Mouse (Mus musculus): Measurements from ENCODE around the gene Dnttip1. TPM values are rescaled to one million over a fixed set of nuclear protein-coding genes. Genes with fewer than 3 reads are reported as not detected.

Gene Dnttip1
- polyA plus RNA-seq, 1 experiment from 2014 or later: 55.1 TPM

DNA sequence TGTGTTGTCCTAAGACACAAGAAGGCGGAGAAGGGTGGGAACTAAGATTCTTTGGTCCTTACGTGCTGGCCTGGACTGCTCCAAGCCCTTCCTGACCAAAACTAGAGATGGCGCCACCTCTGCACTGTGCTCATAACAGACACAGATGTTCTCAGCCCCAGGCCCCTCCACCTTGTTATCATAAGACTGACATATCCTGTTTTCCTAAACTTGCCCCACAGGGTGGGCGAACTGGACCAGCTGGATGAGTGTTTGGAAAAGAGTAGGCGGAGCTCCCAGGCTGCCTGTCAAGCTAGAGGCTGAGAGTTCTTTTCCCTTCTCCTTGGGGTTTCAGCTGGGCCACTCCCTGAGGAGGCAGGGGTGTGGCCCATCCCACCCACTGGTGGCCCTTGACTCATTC lies 71.9 kb downstream of the Dnttip1 start:
- ATAC-seq: no peak
- no peak overlapping the region for H3K27ac ChIP-seq (ENCODE audit: low read length)
- no peak overlapping the region for H3K9ac ChIP-seq (ENCODE audit: low read depth, low read length)
- H3K4me1 ChIP-seq (ENCODE audit: control insufficient read depth, insufficient read depth, low read length): peaks cover 6% of the 10 kb centered on the region
- no peaks in the 10 kb centered on the region for H3K27me3 ChIP-seq (ENCODE audit: control insufficient read depth, insufficient read depth, low read depth, low read length)
- H3K4me2 ChIP-seq (ENCODE audit: low read length): no peak overlapping the region
- H3K4me3 ChIP-seq (ENCODE audit: low read depth, low read length): no peak overlapping the region
- H3K9me3 ChIP-seq (replicated peaks; ENCODE audit: control insufficient read depth, low read length, poor library complexity, severe bottlenecking): no peaks in the 10 kb centered on the region
- 91% methylated on average over 5 of the region's 5 CpGs for WGBS
- peaks cover 10% of the 10 kb centered on the region for H3K36me3 ChIP-seq (ENCODE audit: control insufficient read depth, insufficient read depth, low read length)

Other genes with a start within 250 kb of the Dnttip1 start
- 87.7 and 97.0 TPM in 2 replicates for gene Pigt, start 248.5 kb upstream of the Dnttip1 start, polyA plus RNA-seq (2015; fragmentation: Nextera tagmentation; extraction: Ambion mirVana)
- gene Wfdc2, start 183.6 kb upstream of the Dnttip1 start, polyA plus RNA-seq (2015; fragmentation: Nextera tagmentation; extraction: Ambion mirVana): 2.3 and 2.5 TPM in 2 replicates
- gene Spint3, start 172.5 kb upstream of the Dnttip1 start, polyA plus RNA-seq (2015; fragmentation: Nextera tagmentation; extraction: Ambion mirVana): not detected in 2 replicates
- not detected in 2 replicates for gene Wfdc6a, start 160.5 kb upstream of the Dnttip1 start, polyA plus RNA-seq (2015; fragmentation: Nextera tagmentation; extraction: Ambion mirVana)
- gene Eppin, start 152.4 kb upstream of the Dnttip1 start, polyA plus RNA-seq (2015; fragmentation: Nextera tagmentation; extraction: Ambion mirVana): not detected in 2 replicates
- gene Wfdc6b, start 132.5 kb upstream of the Dnttip1 start, polyA plus RNA-seq (2015; fragmentation: Nextera tagmentation; extraction: Ambion mirVana): not detected in 2 replicates
- not detected in 2 replicates for gene Wfdc8, start 132.4 kb upstream of the Dnttip1 start, polyA plus RNA-seq (2015; fragmentation: Nextera tagmentation; extraction: Ambion mirVana)
- not detected in 2 replicates for gene Wfdc16, start 107.2 kb upstream of the Dnttip1 start, polyA plus RNA-seq (2015; fragmentation: Nextera tagmentation; extraction: Ambion mirVana)
- gene Wfdc10, start 89.9 kb upstream of the Dnttip1 start, polyA plus RNA-seq (2015; fragmentation: Nextera tagmentation; extraction: Ambion mirVana): not detected in 2 replicates
- not detected in 2 replicates for gene Wfdc9, start 89.4 kb upstream of the Dnttip1 start, polyA plus RNA-seq (2015; fragmentation: Nextera tagmentation; extraction: Ambion mirVana)
- gene Wfdc11, start 71.9 kb upstream of the Dnttip1 start, polyA plus RNA-seq (2015; fragmentation: Nextera tagmentation; extraction: Ambion mirVana): not detected in 2 replicates
- gene Wfdc13, start 60.9 kb upstream of the Dnttip1 start, polyA plus RNA-seq (2015; fragmentation: Nextera tagmentation; extraction: Ambion mirVana): not detected in 2 replicates
- not detected in 2 replicates for gene Spint4, start 47.5 kb upstream of the Dnttip1 start, polyA plus RNA-seq (2015; fragmentation: Nextera tagmentation; extraction: Ambion mirVana)
- gene Spint5, start 30.7 kb upstream of the Dnttip1 start, polyA plus RNA-seq (2015; fragmentation: Nextera tagmentation; extraction: Ambion mirVana): not detected in 2 replicates
- 1.5 and 1.7 TPM in 2 replicates for gene Wfdc3, start 52 bp upstream of the Dnttip1 start, polyA plus RNA-seq (2015; fragmentation: Nextera tagmentation; extraction: Ambion mirVana)
- gene Ube2c, start 23.9 kb downstream of the Dnttip1 start, polyA plus RNA-seq (2015; fragmentation: Nextera tagmentation; extraction: Ambion mirVana): 35.4 and 45.7 TPM in 2 replicates
- 0.43 TPM in 1 of 2 replicates, not detected in the other for gene Tnnc2, start 34.0 kb downstream of the Dnttip1 start, polyA plus RNA-seq (2015; fragmentation: Nextera tagmentation; extraction: Ambion mirVana)
- 35.3 and 41.4 TPM in 2 replicates for gene Snx21, start 39.8 kb downstream of the Dnttip1 start, polyA plus RNA-seq (2015; fragmentation: Nextera tagmentation; extraction: Ambion mirVana)
- gene Acot8, start 58.9 kb downstream of the Dnttip1 start, polyA plus RNA-seq (2015; fragmentation: Nextera tagmentation; extraction: Ambion mirVana): 17.8 and 19.6 TPM in 2 replicates
- 17.0 and 17.4 TPM in 2 replicates for gene Zswim3, start 59.1 kb downstream of the Dnttip1 start, polyA plus RNA-seq (2015; fragmentation: Nextera tagmentation; extraction: Ambion mirVana)
- 29.5 and 29.9 TPM in 2 replicates for gene Zswim1, start 76.7 kb downstream of the Dnttip1 start, polyA plus RNA-seq (2015; fragmentation: Nextera tagmentation; extraction: Ambion mirVana)
- not detected in 2 replicates for gene Spata25, start 82.6 kb downstream of the Dnttip1 start, polyA plus RNA-seq (2015; fragmentation: Nextera tagmentation; extraction: Ambion mirVana)
- 95.4 and 95.6 TPM in 2 replicates for gene Ctsa, start 86.9 kb downstream of the Dnttip1 start, polyA plus RNA-seq (2015; fragmentation: Nextera tagmentation; extraction: Ambion mirVana)
- gene Neurl2, start 87.5 kb downstream of the Dnttip1 start, polyA plus RNA-seq (2015; fragmentation: Nextera tagmentation; extraction: Ambion mirVana): 5.4 and 7.0 TPM in 2 replicates
- 83.9 and 84.4 TPM in 2 replicates for gene Pltp, start 111.7 kb downstream of the Dnttip1 start, polyA plus RNA-seq (2015; fragmentation: Nextera tagmentation; extraction: Ambion mirVana)
- 78.9 and 85.6 TPM in 2 replicates for gene Pcif1, start 133.3 kb downstream of the Dnttip1 start, polyA plus RNA-seq (2015; fragmentation: Nextera tagmentation; extraction: Ambion mirVana)
- gene Zfp335, start 165.8 kb downstream of the Dnttip1 start, polyA plus RNA-seq (2015; fragmentation: Nextera tagmentation; extraction: Ambion mirVana): 16.2 and 16.9 TPM in 2 replicates
- 26.7 and 28.0 TPM in 2 replicates for gene Mmp9, start 194.8 kb downstream of the Dnttip1 start, polyA plus RNA-seq (2015; fragmentation: Nextera tagmentation; extraction: Ambion mirVana)
- gene Slc12a5, start 214.8 kb downstream of the Dnttip1 start, polyA plus RNA-seq (2015; fragmentation: Nextera tagmentation; extraction: Ambion mirVana): 52.8 and 57.7 TPM in 2 replicates

All from midbrain, embryonic 16.5 days (tissue).